Mouse (Mus musculus): ENCODE measurements around the gene Btbd35f28.
"Not testable (repeated sequence)": the region's sequence is repeated elsewhere in the genome, so short reads cannot be mapped to it uniquely, and the experiment has no call there.

Gene Btbd35f28

GRCm38 (mm10) chrX:4196276-4196675, at the start of gene Btbd35f28:
Btbd35f28 (plus strand) TSS chrX:4196576.
- DNase-seq (ENCODE audit: low read depth, low spot score) = not testable (repeated sequence)
